Mouse (Mus musculus): Measurements from ENCODE around the gene Yipf4.

The Yipf4 gene

GRCm38 (mm10) chr17:74526117-74526516 lies 36.8 kb downstream of the Yipf4 start:
- DNase-seq (ENCODE audit: low read depth), result no peak

GRCm38 (mm10) chr17:74526806-74527653 lies 37.7 kb downstream of the Yipf4 start:
- peak; percentile 4 for DNase-seq (ENCODE audit: low read depth)

- peak; percentile 99 for DNase-seq (ENCODE audit: low read depth)
Observed at GRCm38 (mm10) chr17:74527729-74528607, 38.7 kb downstream of the Yipf4 start, which contains the start of gene Birc6. TSS of gene Birc6 (plus strand) at chr17:74528295.

DNA sequence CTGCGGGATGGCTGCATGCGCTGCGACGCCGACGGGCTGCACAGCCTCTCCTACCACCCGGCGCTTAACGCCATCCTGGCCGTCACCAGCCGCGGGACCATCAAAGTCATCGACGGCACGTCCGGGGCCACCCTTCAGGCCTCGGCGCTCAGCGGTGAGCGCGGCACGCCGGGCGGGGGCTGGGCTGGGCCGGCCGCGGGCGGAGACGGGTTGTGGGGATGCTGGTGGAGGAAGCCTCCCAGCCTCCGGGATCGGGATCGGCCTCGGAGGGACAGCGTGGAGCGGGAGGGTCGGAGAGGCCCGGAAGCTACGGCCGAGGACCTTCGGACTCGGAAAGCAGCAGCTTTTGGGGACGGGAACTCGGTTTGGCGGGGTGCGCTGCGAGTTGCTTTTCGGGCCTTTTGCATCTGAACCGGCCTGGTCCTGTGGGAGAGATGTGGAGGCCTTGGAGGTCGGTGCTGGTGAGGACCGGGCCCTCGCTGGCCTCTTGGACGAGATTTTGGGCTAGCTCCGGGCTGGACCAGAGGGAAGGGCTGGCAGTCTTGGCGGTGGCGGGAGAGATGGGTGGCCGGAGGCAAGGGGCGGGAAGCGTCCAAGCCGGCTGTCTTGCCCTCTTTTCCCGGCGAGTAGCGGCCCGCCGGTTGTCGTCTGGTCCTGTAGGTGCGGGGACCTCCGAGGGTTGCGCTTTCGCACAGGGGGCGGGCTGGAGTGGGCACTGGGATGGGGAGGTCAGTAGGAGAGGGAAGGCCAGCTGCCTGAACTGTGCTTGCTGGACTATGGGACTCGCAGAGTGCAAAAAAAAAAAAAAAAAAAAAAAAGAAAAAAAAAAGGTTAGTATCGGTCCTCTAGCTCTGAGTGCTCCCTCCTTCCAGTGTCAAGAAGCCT lies 39.6 kb downstream of the Yipf4 start:
- DNase-seq (ENCODE audit: low read depth), result no peak

- no peak for DNase-seq (ENCODE audit: low read depth)
Observed at GRCm38 (mm10) chr17:74529533-74529824, 40.2 kb downstream of the Yipf4 start.

GRCm38 (mm10) chr17:74534971-74535370 lies 45.7 kb downstream of the Yipf4 start:
- DNase-seq (ENCODE audit: low read depth), result no peak

- no peak for DNase-seq (ENCODE audit: low read depth)
Observed at GRCm38 (mm10) chr17:74537526-74537925, 48.2 kb downstream of the Yipf4 start.

DNA sequence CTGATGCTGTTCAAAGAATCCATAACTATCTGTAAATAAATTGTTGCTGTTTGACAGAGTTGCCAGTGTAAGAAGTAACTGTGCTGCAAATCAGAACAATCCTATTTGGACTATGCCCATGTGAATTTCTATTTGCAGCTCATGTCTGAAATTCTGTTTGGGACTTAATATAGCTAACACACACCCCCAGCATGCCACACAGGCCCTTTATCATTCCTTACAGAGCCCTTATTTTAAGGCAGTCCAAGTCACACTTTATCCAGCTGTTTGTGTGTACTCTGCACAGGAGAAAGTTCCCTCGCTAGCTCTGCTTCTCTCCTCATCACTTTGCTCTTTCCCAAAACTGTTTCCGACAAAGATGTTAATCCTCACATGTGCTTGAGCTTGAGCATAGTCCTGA lies 54.3 kb downstream of the Yipf4 start:
- no peak for DNase-seq (ENCODE audit: low read depth)
